Mouse (Mus musculus): ENCODE results near the gene Fbxw16. TPM values are rescaled to one million over a fixed set of nuclear protein-coding genes. Genes with fewer than 3 reads are reported as not detected.
"Not testable (repeated sequence)": the region's sequence is repeated elsewhere in the genome, so short reads cannot be mapped to it uniquely, and the experiment has no call there.

The Fbxw16 gene
- not detected in 2 replicates for polyA plus RNA-seq (2014; fragmentation: Nextera tagmentation; extraction: Ambion mirVana)

DNA sequence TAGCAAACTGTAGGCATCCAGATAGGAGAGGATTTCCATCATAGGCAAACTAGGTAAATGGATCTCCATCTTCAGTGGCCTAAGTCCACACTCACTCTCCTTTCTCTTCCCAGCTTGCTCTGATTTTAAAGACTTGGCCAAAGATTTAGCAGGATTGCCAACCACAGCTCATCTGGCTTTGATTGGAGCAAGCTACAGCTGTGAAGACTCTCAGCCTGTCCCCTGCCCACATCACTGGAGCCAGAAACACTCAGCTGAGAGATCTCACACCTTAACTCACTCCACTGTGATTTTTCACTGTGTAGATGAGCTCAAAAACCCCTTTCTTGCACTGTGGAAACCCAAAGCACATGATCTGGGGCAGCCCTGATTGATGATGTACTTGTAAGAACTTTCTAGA is at the start of gene Fbxw16:
Gene Fbxw16, minus strand, starts transcription at position 101 of the 400 bp plus-strand sequence.
- Histone ChIP-seq H3K9me3 (ENCODE audit: low read depth, low read length) (no peaks in the 10 kb centered on the region), H3K36me3 (ENCODE audit: insufficient read depth) (no peaks in the 10 kb centered on the region), H3K4me1 (ENCODE audit: insufficient read depth) (no peaks in the 10 kb centered on the region), H3K4me2 (no peak within 1 kb of the TSS), H3K27ac (ENCODE audit: low read depth) (no peak within 1 kb of the TSS), H3K9ac (no peak within 1 kb of the TSS), H3K27me3 (ENCODE audit: insufficient read depth, low read length) (no peaks in the 10 kb centered on the region), H3K4me3 (ENCODE audit: low read depth, low read length) (no peak within 1 kb of the TSS)
- no peak for DNase-seq
- no peak for TF ChIP-seq CTCF (IDR thresholded peaks at IDR 0.05; ENCODE audit: low read depth)
- ATAC-seq (ENCODE audit: insufficient read depth): no peak

DNA sequence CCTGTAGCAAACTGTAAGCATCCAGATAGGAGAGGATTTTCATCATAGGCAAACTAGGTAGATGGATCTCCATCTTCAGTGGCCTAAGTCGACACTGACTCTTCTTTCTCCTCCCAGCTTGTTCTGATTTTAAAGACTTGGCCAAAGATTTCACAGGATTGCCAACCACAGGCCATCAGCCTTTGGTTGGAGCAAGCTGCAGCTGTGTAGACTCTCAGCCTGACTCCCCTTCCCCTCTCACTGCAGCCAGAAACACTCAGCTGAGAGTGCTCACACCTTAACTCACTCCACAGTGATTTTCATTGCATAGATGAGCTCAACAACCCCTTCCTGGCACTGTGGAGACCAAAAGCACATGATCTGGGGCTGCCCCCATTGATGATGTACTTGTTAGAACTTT is 46.8 kb upstream of the Fbxw16 start, which contains the start of gene Fbxw19:
Gene Fbxw19, minus strand, starts transcription at position 101 of the 400 bp plus-strand sequence.
- H3K4me2 ChIP-seq; H3K36me3 ChIP-seq (ENCODE audit: insufficient read depth); H3K9ac ChIP-seq; H3K4me1 ChIP-seq (ENCODE audit: insufficient read depth); H3K27me3 ChIP-seq (ENCODE audit: insufficient read depth, low read length); H3K9me3 ChIP-seq (ENCODE audit: low read depth, low read length); H3K27ac ChIP-seq (ENCODE audit: low read depth); ATAC-seq (ENCODE audit: insufficient read depth); DNase-seq; H3K4me3 ChIP-seq (ENCODE audit: low read depth, low read length): not testable (repeated sequence)
- WGBS: 62% methylated on average over 1 of the region's 1 CpGs

DNA sequence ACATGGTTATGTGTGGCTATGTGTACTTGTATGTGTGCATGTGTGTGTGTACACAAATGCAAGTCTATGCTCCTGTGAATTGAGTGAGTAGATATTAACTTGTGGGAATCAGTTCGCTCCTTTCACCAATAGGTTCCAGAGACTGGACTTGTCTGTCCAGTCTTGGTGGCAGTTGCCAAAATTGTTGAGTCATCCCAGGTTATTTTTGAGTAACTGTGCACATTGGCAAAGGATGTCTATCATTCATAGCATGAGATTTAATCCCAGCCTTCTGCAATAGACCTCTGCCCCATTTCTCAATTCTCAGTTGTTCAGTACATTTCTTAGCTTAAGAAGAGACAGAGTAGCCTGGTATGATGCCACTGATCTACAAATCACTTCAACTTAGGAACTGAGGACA is 16.0 kb downstream of the Fbxw16 start:
- no peak overlapping the region for H3K4me3 ChIP-seq (ENCODE audit: low read depth, low read length)
- no peaks in the 10 kb centered on the region for H3K9me3 ChIP-seq (ENCODE audit: low read depth, low read length)
- DNase-seq: no peak
- no peak overlapping the region for H3K9ac ChIP-seq
- no peaks in the 10 kb centered on the region for H3K4me1 ChIP-seq (ENCODE audit: insufficient read depth)
- H3K27me3 ChIP-seq (ENCODE audit: insufficient read depth, low read length): no peaks in the 10 kb centered on the region
- no peaks in the 10 kb centered on the region for H3K36me3 ChIP-seq (ENCODE audit: insufficient read depth)
- no peak for TF ChIP-seq CTCF (IDR thresholded peaks at IDR 0.05; ENCODE audit: low read depth)
- no peak overlapping the region for H3K4me2 ChIP-seq
- ATAC-seq (ENCODE audit: insufficient read depth): no peak
- 93% methylated on average over 1 of the region's 1 CpGs for WGBS
- H3K27ac ChIP-seq (ENCODE audit: low read depth): no peak overlapping the region

DNA sequence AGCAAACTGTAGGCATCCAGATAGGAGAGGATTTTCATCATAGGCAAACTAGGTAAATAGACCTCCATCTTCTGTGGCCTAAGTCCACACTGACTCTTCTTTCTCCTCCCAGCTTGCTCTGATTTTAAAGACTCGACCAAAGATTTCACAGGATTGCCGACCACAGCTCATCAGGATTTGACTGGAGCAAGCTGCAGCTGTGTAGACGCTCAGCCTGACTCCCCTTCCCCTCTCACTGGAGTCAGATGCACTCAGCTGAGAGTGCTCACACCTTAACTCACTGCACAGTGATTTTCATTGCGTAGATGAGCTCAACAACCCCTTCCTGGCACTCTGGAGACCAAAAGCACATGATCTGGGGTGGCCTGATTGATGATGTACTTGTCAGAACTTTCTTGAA is 44.7 kb downstream of the Fbxw16 start, which contains the start of gene Fbxw22:
Gene Fbxw22, minus strand, starts transcription at position 101 of the 400 bp plus-strand sequence.
- not testable (repeated sequence) for H3K36me3 ChIP-seq (ENCODE audit: insufficient read depth); DNase-seq; H3K27me3 ChIP-seq (ENCODE audit: insufficient read depth, low read length); H3K4me3 ChIP-seq (ENCODE audit: low read depth, low read length); H3K4me2 ChIP-seq; H3K9ac ChIP-seq; ATAC-seq (ENCODE audit: insufficient read depth); H3K4me1 ChIP-seq (ENCODE audit: insufficient read depth); H3K27ac ChIP-seq (ENCODE audit: low read depth); H3K9me3 ChIP-seq (ENCODE audit: low read depth, low read length)
- 60% methylated on average over 4 of the region's 4 CpGs for WGBS

Other genes starting within 250 kb of the Fbxw16 start
- not detected in 2 replicates for gene Fbxw20, start 214.4 kb downstream of the Fbxw16 start, polyA plus RNA-seq (2014; fragmentation: Nextera tagmentation; extraction: Ambion mirVana)
- gene Fbxw14, start 161.5 kb downstream of the Fbxw16 start, polyA plus RNA-seq (2014; fragmentation: Nextera tagmentation; extraction: Ambion mirVana): not detected in 2 replicates
- gene Fbxw28, start 109.5 kb downstream of the Fbxw16 start, polyA plus RNA-seq (2014; fragmentation: Nextera tagmentation; extraction: Ambion mirVana): not detected in 2 replicates
- gene Fbxw22, start 44.8 kb downstream of the Fbxw16 start, polyA plus RNA-seq (2014; fragmentation: Nextera tagmentation; extraction: Ambion mirVana): not detected in 2 replicates
- not detected in 2 replicates for gene Fbxw19, start 46.7 kb upstream of the Fbxw16 start, polyA plus RNA-seq (2014; fragmentation: Nextera tagmentation; extraction: Ambion mirVana)
- gene Fbxw15, start 119.1 kb upstream of the Fbxw16 start, polyA plus RNA-seq (2014; fragmentation: Nextera tagmentation; extraction: Ambion mirVana): not detected in 2 replicates
- not detected in 2 replicates for gene Fbxw24, start 176.9 kb upstream of the Fbxw16 start, polyA plus RNA-seq (2014; fragmentation: Nextera tagmentation; extraction: Ambion mirVana)
- not detected in 2 replicates for gene Fbxw25, start 215.5 kb upstream of the Fbxw16 start, polyA plus RNA-seq (2014; fragmentation: Nextera tagmentation; extraction: Ambion mirVana)

Measured in lung, embryonic 14.5 days (tissue).